Mouse (Mus musculus) forebrain, postnatal 0 days (tissue): ENCODE measurements around the gene Ankrd34a. TPM values are rescaled to one million over a fixed set of nuclear protein-coding genes. Genes with fewer than 3 reads are reported as not detected.

ENCODE experiments used
- ATAC-seq: fragments of 200-750 bp; cut with Nextera tagmentation; 2 replicates; pipeline ENCODE4 v1.8.0; 2017; ENCODE audit warnings: mild to moderate bottlenecking, moderate library complexity
- DNase-seq: peaks from one replicate; pipeline ENCODE4 v3.0.0-alpha.2; 2015
- H3K27ac ChIP-seq: fragments of 300-500 bp; sonication (generic); 2 replicates; pipeline ENCODE4 v1.5.1; 2014; ENCODE audit warnings: low read depth, mild to moderate bottlenecking, antibody characterized with exemption, low read length, moderate library complexity, mixed read lengths
- H3K27me3 ChIP-seq: fragments of 300-500 bp; sonication (generic); 2 replicates; pipeline ENCODE4 v1.6.1; 2014; ENCODE audit warnings: mild to moderate bottlenecking, low read length, mixed read lengths; ENCODE audit not compliant: insufficient read depth
- H3K36me3 ChIP-seq: fragments of 300-500 bp; sonication (generic); 2 replicates; pipeline ENCODE4 v1.6.1; 2014; ENCODE audit warnings: mild to moderate bottlenecking, moderate library complexity; ENCODE audit not compliant: insufficient read depth
- H3K4me1 ChIP-seq: fragments of 300-500 bp; sonication (generic); 2 replicates; pipeline ENCODE4 v1.6.1; 2014; ENCODE audit warnings: antibody characterized with exemption; ENCODE audit not compliant: insufficient read depth
- H3K4me2 ChIP-seq: fragments of 300-500 bp; sonication (generic); 2 replicates; pipeline ENCODE4 v1.6.1; 2014; ENCODE audit warnings: low read depth, mild to moderate bottlenecking, moderate library complexity
- H3K4me3 ChIP-seq: fragments of 300-500 bp; sonication (generic); 2 replicates; pipeline ENCODE4 v1.5.1; 2014; ENCODE audit warnings: low read depth, low read length, mixed read lengths
- H3K9ac ChIP-seq: fragments of 300-500 bp; sonication (generic); 2 replicates; pipeline ENCODE4 v1.6.1; 2014; ENCODE audit warnings: mild to moderate bottlenecking
- H3K9me3 ChIP-seq: fragments of 300-500 bp; sonication (generic); 2 replicates; pipeline ENCODE4 v1.6.1; 2016; ENCODE audit warnings: low read length
- CTCF ChIP-seq: sonication (generic); IDR thresholded peaks from 2 replicates; pipeline ENCODE4 v1.5.1; 2016; ENCODE audit warnings: antibody characterized with exemption, control low read depth, low read depth
- WGBS: fragments of 180-500 bp; shearing (Covaris S2); extraction: QIAGEN DNeasy Blood & Tissue Kit; methylation state at CpG from one replicate; pipeline ENCODE4 v1.1.7; 2014; 5-methylcytosine and 5-hydroxymethylcytosine counted together
- polyA plus RNA-seq: library from polyadenylated mRNA; unstranded; fragments of >200 nt; fragmentation: Nextera tagmentation; extraction: Ambion mirVana; gene quantifications from 2 replicates; pipeline ENCODE4 v1.2.1, GENCODE M21; 2015
- total RNA-seq: library from RNA; depleted of rRNA; stranded (reverse); fragments of >200 nt; gene quantifications from 2 replicates; pipeline ENCODE4 v1.2.3, GENCODE M21; 2014; rRNA removed

The Ankrd34a gene
- total and polyA plus RNA-seq, 2 experiments from 2014 or later, result 19.2 to 19.3 TPM

DNA sequence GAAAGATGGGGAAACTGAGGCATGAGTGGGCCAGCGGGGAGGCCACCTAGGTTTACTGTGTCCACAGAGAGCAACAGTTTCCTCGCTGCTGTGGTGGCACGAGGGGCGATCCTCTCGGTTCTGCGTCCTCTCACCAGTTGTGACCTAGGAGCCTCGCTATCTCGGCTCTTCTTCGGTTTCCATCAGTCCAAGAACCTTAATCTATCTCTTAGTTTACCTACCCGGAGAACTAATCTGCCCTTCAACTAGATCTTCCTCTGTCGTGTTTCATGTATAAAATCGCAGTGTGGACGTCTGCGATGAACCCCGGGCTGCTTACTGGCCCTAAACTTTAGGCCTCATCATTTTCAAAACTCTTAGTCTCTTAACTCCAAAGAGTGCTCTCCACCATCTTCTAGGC is 39.5 kb downstream of the Ankrd34a start:
- no peaks in the 10 kb centered on the region for H3K9me3 ChIP-seq
- no peak for TF ChIP-seq CTCF
- peak overlapping the region; percentile 83 for H3K4me2 ChIP-seq
- peak overlapping the region; percentile 90 for H3K27ac ChIP-seq
- no peaks in the 10 kb centered on the region for H3K27me3 ChIP-seq
- ATAC-seq, result 0 out of 2 replicates have a peak, but pooled peaks have one; percentile 1
- H3K36me3 ChIP-seq, result peaks cover 27% of the 10 kb centered on the region; the same call in 1 of the 2 replicates
- peaks cover 15% of the 10 kb centered on the region for H3K4me1 ChIP-seq
- H3K9ac ChIP-seq, result peak overlapping the region; percentile 93
- no peak for DNase-seq
- 11% methylated on average over 15 of the region's 15 CpGs for WGBS
- peak overlapping the region; percentile 82 for H3K4me3 ChIP-seq

- WGBS, result 72% methylated on average over 11 of the region's 11 CpGs
- no peaks in the 10 kb centered on the region for H3K27me3 ChIP-seq
- H3K9ac ChIP-seq, result 0 out of 2 replicates have a peak overlapping the region, but pooled peaks have one; percentile 93
- H3K36me3 ChIP-seq, result peaks cover 26% of the 10 kb centered on the region
- peak overlapping the region; percentile 83 for H3K4me2 ChIP-seq
- H3K9me3 ChIP-seq, result no peaks in the 10 kb centered on the region
- H3K4me1 ChIP-seq, result peaks cover 11% of the 10 kb centered on the region
- DNase-seq, result no peak
- peak overlapping the region; percentile 82; the same call in 1 of the 2 replicates for H3K4me3 ChIP-seq
- no peak for TF ChIP-seq CTCF
- H3K27ac ChIP-seq, result no peak overlapping the region
- no peak for ATAC-seq
Measured at GRCm38 (mm10) chr3:96636448-96636847, 40.0 kb downstream of the Ankrd34a start.

DNA sequence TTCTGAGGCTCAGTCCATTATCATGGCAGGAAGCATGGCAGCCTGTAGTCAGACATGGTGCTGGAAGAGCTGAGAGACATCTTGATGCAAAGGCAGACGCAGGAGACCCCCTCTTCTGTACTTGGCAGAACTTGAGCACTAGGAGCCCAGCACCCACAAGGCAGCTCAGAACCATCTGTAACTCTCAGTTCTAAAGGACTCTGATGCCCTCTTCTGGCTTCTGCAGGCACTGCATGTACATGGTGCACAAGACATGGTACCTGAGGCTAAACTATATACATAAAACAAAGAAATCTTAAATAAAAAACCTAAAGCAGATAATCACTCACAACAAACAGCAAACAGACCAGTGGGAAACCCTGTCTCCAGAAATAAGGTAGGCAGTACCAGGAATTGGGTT is 42.8 kb downstream of the Ankrd34a start:
- Histone ChIP-seq H3K36me3 (peaks cover 34% of the 10 kb centered on the region), H3K27me3 (no peaks in the 10 kb centered on the region), H3K9ac (no peak overlapping the region), H3K4me2 (no peak overlapping the region), H3K4me1 (peaks cover 11% of the 10 kb centered on the region), H3K27ac (no peak overlapping the region), H3K4me3 (no peak overlapping the region), H3K9me3 (no peaks in the 10 kb centered on the region)
- DNase-seq, result peak; percentile 53
- TF ChIP-seq CTCF, result peak; percentile 62
- ATAC-seq, result no peak
- WGBS, result 78% methylated on average over 1 of the region's 1 CpGs

GRCm38 (mm10) chr3:96645018-96645649 is 48.7 kb downstream of the Ankrd34a start, which contains the start of gene Itga10:
Gene Itga10, plus strand, starts transcription at chr3:96645584.
- WGBS, result 62% methylated on average over 7 of the region's 7 CpGs
- Histone ChIP-seq H3K4me3 (no peak within 1 kb of the TSS), H3K36me3 (peaks cover 31% of the 10 kb centered on the region), H3K9ac (no peak within 1 kb of the TSS), H3K4me1 (no peaks in the 10 kb centered on the region), H3K27me3 (no peaks in the 10 kb centered on the region), H3K9me3 (no peaks in the 10 kb centered on the region), H3K27ac (no peak within 1 kb of the TSS), H3K4me2 (no peak within 1 kb of the TSS)
- TF ChIP-seq CTCF, result peak; percentile 60
- ATAC-seq (peak; percentile 36; the same call in 1 of the 2 replicates), DNase-seq (peak; percentile 18)

DNA sequence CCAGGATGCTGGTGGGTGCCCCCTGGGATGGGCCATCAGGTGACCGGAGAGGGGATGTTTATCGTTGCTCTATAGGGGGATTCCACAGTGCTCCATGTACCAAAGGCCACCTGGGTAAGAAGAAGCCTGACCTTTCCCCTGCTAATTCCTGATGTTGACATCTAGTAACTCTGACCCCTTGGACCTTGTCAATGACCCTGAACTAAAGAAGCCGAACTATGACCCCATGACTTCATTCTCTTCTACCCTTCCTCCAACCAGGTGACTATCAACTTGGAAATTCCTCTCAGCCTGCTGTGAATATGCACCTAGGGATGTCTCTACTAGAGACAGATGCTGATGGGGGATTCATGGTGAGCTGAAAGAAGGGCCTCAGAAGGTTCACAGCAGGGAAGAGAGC is 50.9 kb downstream of the Ankrd34a start:
- no peak for ATAC-seq
- no peak overlapping the region for H3K9ac ChIP-seq
- TF ChIP-seq CTCF, result no peak
- no peak for DNase-seq
- H3K27me3 ChIP-seq, result no peaks in the 10 kb centered on the region
- no peaks in the 10 kb centered on the region for H3K4me1 ChIP-seq
- WGBS, result 91% methylated on average over 3 of the region's 3 CpGs
- H3K4me2 ChIP-seq, result no peak overlapping the region
- no peak overlapping the region for H3K27ac ChIP-seq
- peaks cover 23% of the 10 kb centered on the region for H3K36me3 ChIP-seq
- no peaks in the 10 kb centered on the region for H3K9me3 ChIP-seq
- H3K4me3 ChIP-seq, result no peak overlapping the region

Other genes with a start within 250 kb of the Ankrd34a start
- gene BC107364, start 144.3 kb upstream of the Ankrd34a start, total RNA-seq, result not detected in 2 replicates
- gene BC107364, start 144.3 kb upstream of the Ankrd34a start, polyA plus RNA-seq, result not detected in 2 replicates
- 0.54 and 1.6 TPM in 2 replicates for gene Hfe2, start 71.5 kb upstream of the Ankrd34a start, total RNA-seq
- gene Hfe2, start 71.5 kb upstream of the Ankrd34a start, polyA plus RNA-seq, result 0.82 and 1.4 TPM in 2 replicates
- gene Txnip, start 38.7 kb upstream of the Ankrd34a start, total RNA-seq, result 122 and 176 TPM in 2 replicates
- gene Txnip, start 38.7 kb upstream of the Ankrd34a start, polyA plus RNA-seq, result 116 and 135 TPM in 2 replicates
- not detected in 2 replicates for gene Gm16253, start 19.7 kb upstream of the Ankrd34a start, total RNA-seq
- not detected in 2 replicates for gene Gm16253, start 19.7 kb upstream of the Ankrd34a start, polyA plus RNA-seq
- gene Polr3gl, start 2.5 kb upstream of the Ankrd34a start, total RNA-seq, result 25.7 and 31.8 TPM in 2 replicates
- gene Polr3gl, start 2.5 kb upstream of the Ankrd34a start, polyA plus RNA-seq, result 27.8 and 35.9 TPM in 2 replicates
- gene Lix1l, start 4.5 kb downstream of the Ankrd34a start, total RNA-seq, result 53.5 and 59.9 TPM in 2 replicates
- 3.5 and 3.7 TPM in 2 replicates for gene Lix1l, start 4.5 kb downstream of the Ankrd34a start, polyA plus RNA-seq
- 29.2 and 38.5 TPM in 2 replicates for gene Rbm8a, start 33.3 kb downstream of the Ankrd34a start, total RNA-seq
- gene Rbm8a, start 33.3 kb downstream of the Ankrd34a start, polyA plus RNA-seq, result 110 and 120 TPM in 2 replicates
- 39.0 and 42.5 TPM in 2 replicates for gene Pex11b, start 38.7 kb downstream of the Ankrd34a start, total RNA-seq
- 72.2 and 73.6 TPM in 2 replicates for gene Pex11b, start 38.7 kb downstream of the Ankrd34a start, polyA plus RNA-seq
- gene Gm42957, start 38.8 kb downstream of the Ankrd34a start, total RNA-seq, result 0.31 and 0.38 TPM in 2 replicates
- gene Gm42957, start 38.8 kb downstream of the Ankrd34a start, polyA plus RNA-seq, result 0.07 TPM in 1 of 2 replicates, not detected in the other
- 2.2 and 2.8 TPM in 2 replicates for gene Itga10, start 48.9 kb downstream of the Ankrd34a start, total RNA-seq
- 0.25 and 0.57 TPM in 2 replicates for gene Itga10, start 48.9 kb downstream of the Ankrd34a start, polyA plus RNA-seq
- 4.6 and 7.1 TPM in 2 replicates for gene Ankrd35, start 73.5 kb downstream of the Ankrd34a start, total RNA-seq
- 2.9 and 4.7 TPM in 2 replicates for gene Ankrd35, start 73.5 kb downstream of the Ankrd34a start, polyA plus RNA-seq
- gene Pias3, start 99.7 kb downstream of the Ankrd34a start, total RNA-seq, result 25.0 and 29.8 TPM in 2 replicates
- gene Pias3, start 99.7 kb downstream of the Ankrd34a start, polyA plus RNA-seq, result 26.4 and 32.9 TPM in 2 replicates
- 5.6 and 8.4 TPM in 2 replicates for gene Nudt17, start 111.9 kb downstream of the Ankrd34a start, total RNA-seq
- 11.0 and 11.7 TPM in 2 replicates for gene Nudt17, start 111.9 kb downstream of the Ankrd34a start, polyA plus RNA-seq
- gene Polr3c, start 131.0 kb downstream of the Ankrd34a start, total RNA-seq, result 13.2 and 15.6 TPM in 2 replicates
- gene Polr3c, start 131.0 kb downstream of the Ankrd34a start, polyA plus RNA-seq, result 19.5 and 28.4 TPM in 2 replicates
- 43.7 and 52.6 TPM in 2 replicates for gene Rnf115, start 131.0 kb downstream of the Ankrd34a start, total RNA-seq
- 58.2 and 63.6 TPM in 2 replicates for gene Rnf115, start 131.0 kb downstream of the Ankrd34a start, polyA plus RNA-seq
- gene Pdzk1, start 232.6 kb downstream of the Ankrd34a start, total RNA-seq, result 2.0 TPM in 1 of 2 replicates, not detected in the other
- gene Pdzk1, start 232.6 kb downstream of the Ankrd34a start, polyA plus RNA-seq, result 0.11 and 0.19 TPM in 2 replicates
- not detected in 2 replicates for gene Cd160, start 232.7 kb downstream of the Ankrd34a start, total RNA-seq
- 0.08 and 0.10 TPM in 2 replicates for gene Cd160, start 232.7 kb downstream of the Ankrd34a start, polyA plus RNA-seq